Mouse (Mus musculus) olfactory bulb, adult 2 months (tissue): ENCODE results near the gene Tph2.

Experiments
- CTCF ChIP-seq: fragments of 200-500 bp; IDR thresholded peaks from 2 replicates; pipeline ENCODE4 v1.5.1; 2012; ENCODE audit warnings: low read depth, mild to moderate bottlenecking, low read length, moderate library complexity; ENCODE audit not compliant: insufficient read depth
- POLR2A ChIP-seq: fragments of 200-500 bp; IDR thresholded peaks from 2 replicates; pipeline ENCODE4 v1.6.1; 2012; ENCODE audit warnings: mild to moderate bottlenecking, low read depth, low read length, moderate library complexity; ENCODE audit not compliant: insufficient read depth

GRCm38 (mm10) chr10:115144542-115144941 is 40.3 kb downstream of the Tph2 start:
- TF ChIP-seq POLR2A (no peak), CTCF (no peak)
